Mouse (Mus musculus) inflammation-experienced regulatory T-cells, adult 6 months (primary cell): ENCODE results near the gene Fam171a2. TPM values are rescaled to one million over a fixed set of nuclear protein-coding genes. Genes with fewer than 3 reads are reported as not detected.

Experiments used
- ATAC-seq: one replicate; pipeline ENCODE4 v1.8.0; 2017
- polyA plus RNA-seq, 3 experiments: library from polyadenylated mRNA; unstranded; fragments of 100-300 nt; shearing (Covaris generic); gene quantifications; one replicate each; pipeline ENCODE4 v1.2.1; 2017

The Fam171a2 gene
- polyA plus RNA-seq, 3 experiments from 2014 or later = not detected

GRCm38 (mm10) chr11:102453131-102453530, 5.6 kb upstream of the Fam171a2 start:
- ATAC-seq = no peak

- ATAC-seq = no peak
These were observed 1.8 kb upstream of the Fam171a2 start for GRCm38 (mm10) chr11:102449043-102450008.

- ATAC-seq = no peak
These were observed 845 bp upstream of the Fam171a2 start for GRCm38 (mm10) chr11:102448327-102448726.

GRCm38 (mm10) chr11:102446581-102447461, 661 bp downstream of the Fam171a2 start:
- no peak for ATAC-seq

GRCm38 (mm10) chr11:102445891-102446361, 1.6 kb downstream of the Fam171a2 start:
- no peak for ATAC-seq

GRCm38 (mm10) chr11:102445264-102445890, 2.1 kb downstream of the Fam171a2 start:
- no peak for ATAC-seq

GRCm38 (mm10) chr11:102444781-102445180, 2.7 kb downstream of the Fam171a2 start:
- ATAC-seq = no peak

- no peak for ATAC-seq
These were observed 3.2 kb downstream of the Fam171a2 start for GRCm38 (mm10) chr11:102444321-102444720.

- ATAC-seq = no peak
These were observed 3.7 kb downstream of the Fam171a2 start for GRCm38 (mm10) chr11:102443740-102444139.

GRCm38 (mm10) chr11:102442089-102442488, 5.4 kb downstream of the Fam171a2 start:
- no peak for ATAC-seq

GRCm38 (mm10) chr11:102441434-102441833, 6.0 kb downstream of the Fam171a2 start:
- ATAC-seq = no peak

- ATAC-seq = no peak
These were observed 7.2 kb downstream of the Fam171a2 start for GRCm38 (mm10) chr11:102440255-102440654.

GRCm38 (mm10) chr11:102439093-102440082, 8.1 kb downstream of the Fam171a2 start:
- ATAC-seq = no peak

GRCm38 (mm10) chr11:102438212-102439092, 9.0 kb downstream of the Fam171a2 start:
- ATAC-seq = no peak

- no peak for ATAC-seq
These were observed 10.1 kb downstream of the Fam171a2 start for GRCm38 (mm10) chr11:102437120-102438061.

- ATAC-seq = no peak
These were observed 11.1 kb downstream of the Fam171a2 start for GRCm38 (mm10) chr11:102436471-102436790.

- no peak for ATAC-seq
These were observed 11.6 kb downstream of the Fam171a2 start for GRCm38 (mm10) chr11:102435754-102436470.
